Mouse (Mus musculus) embryonic fibroblast, embryonic 13.5 days (primary cell): ENCODE data around the gene Akap5. TPM values are rescaled to one million over a fixed set of nuclear protein-coding genes. Genes with fewer than 3 reads are reported as not detected.

ENCODE experiments used
- H3K27ac ChIP-seq: 2 replicates; pipeline ENCODE4 v1.5.1; 2012; ENCODE audit warnings: low read length, control low read depth, inconsistent platforms; ENCODE audit not compliant: insufficient read depth
- H3K4me1 ChIP-seq: 2 replicates; pipeline ENCODE4 v1.6.1; 2011; ENCODE audit warnings: low read length; ENCODE audit not compliant: control insufficient read depth, insufficient read depth
- H3K4me3 ChIP-seq: 2 replicates; pipeline ENCODE4 v1.5.1; 2011; ENCODE audit warnings: mild to moderate bottlenecking, control low read depth, low read length; ENCODE audit not compliant: insufficient read depth
- CTCF ChIP-seq: IDR thresholded peaks from 2 replicates; pipeline ENCODE4 v1.5.1; 2011; ENCODE audit warnings: mild to moderate bottlenecking, control low read depth, low read length, moderate library complexity, borderline replicate concordance; ENCODE audit not compliant: insufficient read depth
- POLR2A ChIP-seq: IDR thresholded peaks from 2 replicates; pipeline ENCODE4 v1.6.1; 2011; ENCODE audit warnings: low read depth, mild to moderate bottlenecking, control low read depth, low read length, moderate library complexity
- polyA plus RNA-seq: library from polyadenylated mRNA; stranded (reverse); fragments of >200 nt; gene quantifications from 2 replicates; pipeline ENCODE4 v1.2.4, GENCODE M21; 2011; ENCODE audit warnings: low read depth; ENCODE audit not compliant: missing spikeins, insufficient read length

Akap5 gene
- polyA plus RNA-seq, 1 experiment = 0.68 TPM

DNA sequence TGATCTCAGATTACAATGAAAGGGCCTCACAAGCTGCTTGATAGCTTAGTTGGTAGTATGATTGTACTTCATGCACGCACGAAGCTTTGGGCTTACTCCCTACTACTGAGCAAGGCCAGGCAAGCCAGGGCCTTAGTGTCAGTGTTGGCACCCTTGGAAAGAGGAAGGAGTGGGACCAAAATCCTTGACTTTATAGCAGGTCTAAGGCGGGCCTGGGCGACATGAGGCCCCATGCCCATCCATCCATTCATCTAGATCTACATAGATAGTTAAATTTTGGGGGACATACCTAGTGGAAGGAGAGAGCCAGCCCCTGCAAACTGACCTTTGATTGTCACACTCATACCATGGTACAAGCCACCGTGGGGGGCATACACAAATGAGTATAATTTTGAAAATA, 16.3 kb upstream of the Akap5 start:
- H3K4me1 ChIP-seq = peaks cover 5% of the 10 kb centered on the region; the same call in 1 of the 2 replicates
- H3K27ac ChIP-seq = peak overlapping the region; percentile 84
- TF ChIP-seq POLR2A = no peak
- TF ChIP-seq CTCF = no peak
- H3K4me3 ChIP-seq = no peak overlapping the region

DNA sequence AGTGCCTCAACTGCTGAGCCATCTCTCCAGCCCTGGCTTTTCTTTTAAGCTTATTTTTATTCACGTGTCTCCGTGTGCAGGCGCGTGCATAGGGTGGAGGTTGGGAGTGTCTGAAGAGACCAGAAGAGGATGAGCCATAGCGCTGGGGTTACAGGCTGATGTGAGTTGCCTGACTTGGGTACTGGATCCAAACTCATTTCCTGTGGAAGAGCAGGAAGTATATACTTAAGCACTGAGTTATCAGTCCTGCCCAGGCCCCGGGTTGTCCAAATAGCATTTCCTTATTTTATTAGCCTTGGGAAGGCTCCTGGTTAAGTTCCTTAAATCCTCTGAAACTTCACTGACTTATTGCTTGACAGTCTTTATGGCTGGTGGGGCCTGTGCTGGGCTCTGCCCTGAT, 14.7 kb upstream of the Akap5 start:
- H3K27ac ChIP-seq = no peak overlapping the region
- TF ChIP-seq CTCF (no peak), POLR2A (no peak)
- H3K4me3 ChIP-seq = no peak overlapping the region
- H3K4me1 ChIP-seq = peaks cover 5% of the 10 kb centered on the region; the same call in 1 of the 2 replicates

DNA sequence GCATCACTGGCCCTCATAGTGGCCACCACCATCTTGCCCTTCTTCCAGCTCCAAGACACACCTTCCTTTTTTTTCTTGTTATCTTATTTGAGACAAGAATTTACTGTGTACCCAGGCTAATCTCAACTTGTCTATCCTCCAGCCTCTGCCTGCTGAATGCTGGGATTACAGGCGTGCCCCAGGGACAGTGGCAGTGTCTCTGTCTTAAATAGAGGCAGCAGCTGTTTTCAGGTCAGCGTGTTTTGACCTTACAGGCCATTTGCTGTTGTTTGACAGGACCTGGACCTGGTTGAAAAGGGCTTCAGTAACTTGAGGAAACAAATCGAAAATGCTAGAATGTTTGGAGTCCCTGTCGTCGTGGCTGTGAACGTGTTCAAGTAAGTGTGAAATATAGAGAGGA, 14.1 kb upstream of the Akap5 start:
- H3K27ac ChIP-seq = no peak overlapping the region
- TF ChIP-seq POLR2A = no peak
- no peak for TF ChIP-seq CTCF
- H3K4me1 ChIP-seq = peaks cover 5% of the 10 kb centered on the region; the same call in 1 of the 2 replicates
- H3K4me3 ChIP-seq = no peak overlapping the region

DNA sequence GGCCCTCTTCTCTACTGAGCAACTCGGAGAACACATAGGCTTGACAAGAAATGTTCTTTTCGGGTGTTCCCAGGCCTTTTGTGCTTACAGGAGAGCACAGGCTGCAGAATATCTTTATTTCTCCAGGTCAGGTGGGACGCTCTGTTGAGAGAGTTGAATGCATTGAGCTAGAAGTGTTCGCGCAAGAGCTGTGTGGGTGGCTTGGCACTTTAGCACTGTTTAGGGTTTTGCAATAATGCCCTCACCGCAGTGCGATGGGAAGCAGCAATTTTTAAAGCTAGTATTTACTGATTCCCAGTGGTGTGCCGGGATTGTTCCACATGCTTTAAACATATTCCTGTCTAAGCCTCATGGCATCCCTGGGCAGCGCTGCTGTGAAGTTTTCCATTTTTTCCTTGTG, 13.5 kb upstream of the Akap5 start:
- no peak overlapping the region for H3K4me3 ChIP-seq
- H3K4me1 ChIP-seq = peaks cover 5% of the 10 kb centered on the region; the same call in 1 of the 2 replicates
- H3K27ac ChIP-seq = no peak overlapping the region
- no peak for TF ChIP-seq CTCF
- TF ChIP-seq POLR2A = no peak

DNA sequence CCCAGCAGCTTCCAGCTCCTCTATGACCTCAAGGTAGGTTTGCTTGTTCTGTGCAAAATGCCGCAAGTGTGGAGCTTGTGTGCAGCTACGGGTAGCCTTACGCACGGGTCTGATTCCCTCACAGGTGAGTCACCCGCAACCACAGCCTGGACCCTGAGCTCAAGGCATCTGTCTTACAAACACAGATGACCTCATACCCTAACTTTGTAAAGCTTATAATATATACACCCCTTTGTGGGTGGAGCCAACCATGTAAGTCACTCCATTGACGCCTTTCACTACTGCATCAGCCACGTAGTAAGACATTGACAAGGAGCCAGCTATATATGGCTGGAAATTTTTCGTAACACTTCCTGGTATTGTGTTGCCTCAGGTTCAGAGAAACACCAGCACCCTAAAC, 12.7 kb upstream of the Akap5 start:
- H3K4me3 ChIP-seq = no peak overlapping the region
- no peak overlapping the region for H3K27ac ChIP-seq
- peaks cover 2% of the 10 kb centered on the region; the same call in 1 of the 2 replicates for H3K4me1 ChIP-seq
- no peak for TF ChIP-seq POLR2A

DNA sequence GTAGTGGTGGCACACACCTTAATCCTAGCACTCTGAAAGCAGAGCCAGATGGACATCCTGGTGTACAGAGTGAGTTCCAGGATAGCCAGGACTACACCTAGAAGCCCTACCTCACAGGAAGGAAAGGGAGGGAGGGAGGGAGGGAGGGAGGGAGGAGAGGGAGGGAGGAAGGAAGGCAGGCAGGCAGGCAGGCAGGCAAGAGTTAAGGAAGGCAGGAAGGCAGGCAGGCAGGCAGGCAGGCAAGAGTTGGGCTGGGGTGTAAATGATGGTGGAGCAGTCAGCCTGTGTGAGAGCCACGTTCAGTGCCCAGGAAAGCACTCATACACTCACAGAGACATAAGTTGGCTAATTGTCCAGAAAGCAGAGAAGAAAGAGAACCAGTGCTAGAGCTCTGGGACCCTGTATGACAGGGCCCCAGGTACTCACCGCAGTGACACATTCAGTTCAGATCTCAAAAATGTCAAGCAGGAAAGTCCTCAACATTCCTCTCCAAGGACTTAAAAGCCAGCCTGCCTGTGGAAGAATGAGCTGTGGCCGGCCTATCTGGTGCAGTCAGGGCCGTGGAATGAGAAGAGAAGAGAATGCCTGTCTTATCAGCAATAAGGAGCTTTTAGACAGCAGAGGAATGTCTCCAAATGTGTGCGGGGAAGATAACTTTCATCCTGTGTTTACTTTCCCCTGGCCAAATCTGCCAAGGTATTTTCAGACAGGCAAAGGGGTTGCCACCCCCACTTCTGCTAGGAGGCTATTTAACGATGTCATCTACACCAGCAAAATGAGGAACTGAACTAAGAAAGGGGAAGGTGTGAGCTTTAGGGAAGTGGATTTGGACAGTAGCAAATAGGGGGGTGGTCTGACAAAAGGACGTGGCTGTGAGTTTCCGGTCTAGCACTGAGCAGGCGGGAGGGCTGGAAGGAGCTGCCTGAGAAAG, 6.1 kb upstream of the Akap5 start:
- Histone ChIP-seq H3K4me3 (no peak overlapping the region), H3K27ac (peak overlapping the region; percentile 49; the same call in 1 of the 2 replicates), H3K4me1 (peaks cover 6% of the 10 kb centered on the region; the same call in 1 of the 2 replicates)
- no peak for TF ChIP-seq POLR2A
- no peak for TF ChIP-seq CTCF

DNA sequence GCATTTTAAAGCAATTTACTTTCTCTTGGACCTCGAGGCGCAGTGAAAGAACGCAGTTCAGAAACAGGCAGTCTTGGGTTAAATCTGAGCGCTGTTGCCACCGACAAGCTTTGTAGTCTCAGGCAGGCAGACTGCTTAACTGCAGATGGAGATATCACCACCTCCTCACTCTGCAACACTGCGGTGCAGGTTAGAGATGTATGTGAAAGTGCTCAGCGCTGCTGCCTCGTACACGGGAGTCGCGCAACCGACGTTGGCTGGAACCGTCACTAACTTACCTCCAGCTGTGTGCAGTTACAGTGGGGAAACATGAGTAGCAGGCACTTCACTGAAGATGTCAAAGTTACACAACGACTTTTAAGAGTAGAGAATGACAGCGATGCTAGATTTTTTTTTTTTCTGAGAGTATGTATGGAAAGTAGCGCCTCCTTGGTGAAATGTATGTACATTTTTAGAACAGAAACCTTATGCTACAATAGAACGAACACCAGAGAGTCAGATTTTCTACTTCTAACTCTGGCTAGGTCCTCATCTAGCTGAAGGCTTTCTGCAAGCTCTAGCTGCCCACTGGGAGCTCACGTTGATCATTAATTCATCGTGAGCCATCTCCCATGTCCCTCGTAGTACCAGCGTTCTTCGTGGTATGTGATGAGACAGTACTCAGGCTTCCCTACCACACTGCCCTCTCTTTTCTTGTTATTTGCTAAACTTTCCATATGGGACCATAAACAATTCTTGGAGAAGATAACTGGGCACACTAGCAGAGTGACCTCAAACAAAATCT, 1.9 kb downstream of the Akap5 start:
- Histone ChIP-seq H3K4me3 (no peak overlapping the region), H3K4me1 (no peaks in the 10 kb centered on the region), H3K27ac (no peak overlapping the region)
- TF ChIP-seq CTCF = no peak
- no peak for TF ChIP-seq POLR2A

DNA sequence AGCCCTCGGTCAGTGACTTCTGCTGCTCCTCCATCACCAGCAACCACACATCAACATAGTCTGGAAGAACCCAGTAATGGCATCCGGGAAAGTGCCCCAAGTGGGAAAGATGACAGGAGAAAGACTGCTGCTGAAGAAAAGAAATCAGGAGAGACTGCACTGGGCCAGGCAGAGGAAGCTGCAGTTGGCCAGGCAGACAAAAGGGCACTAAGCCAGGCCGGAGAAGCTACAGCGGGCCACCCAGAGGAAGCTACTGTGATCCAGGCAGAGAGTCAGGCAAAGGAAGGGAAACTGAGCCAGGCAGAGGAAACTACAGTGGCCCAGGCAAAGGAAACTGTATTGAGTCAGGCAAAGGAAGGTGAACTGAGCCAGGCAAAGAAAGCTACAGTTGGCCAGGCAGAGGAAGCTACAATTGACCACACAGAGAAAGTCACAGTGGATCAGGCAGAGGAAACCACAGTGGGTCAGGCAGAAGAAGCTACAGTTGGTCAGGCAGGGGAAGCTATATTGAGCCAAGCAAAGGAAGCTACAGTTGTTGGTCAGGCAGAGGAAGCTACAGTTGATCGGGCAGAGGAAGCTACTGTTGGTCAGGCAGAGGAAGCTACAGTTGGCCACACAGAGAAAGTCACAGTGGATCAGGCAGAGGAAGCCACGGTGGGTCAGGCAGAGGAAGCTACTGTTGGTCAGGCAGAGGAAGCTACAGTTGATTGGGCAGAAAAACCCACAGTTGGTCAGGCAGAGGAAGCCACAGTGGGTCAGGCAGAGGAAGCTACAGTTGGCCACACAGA, 4.1 kb downstream of the Akap5 start:
- Histone ChIP-seq H3K27ac (no peak overlapping the region), H3K4me1 (no peaks in the 10 kb centered on the region), H3K4me3 (no peak overlapping the region)
- TF ChIP-seq CTCF = no peak
- no peak for TF ChIP-seq POLR2A

DNA sequence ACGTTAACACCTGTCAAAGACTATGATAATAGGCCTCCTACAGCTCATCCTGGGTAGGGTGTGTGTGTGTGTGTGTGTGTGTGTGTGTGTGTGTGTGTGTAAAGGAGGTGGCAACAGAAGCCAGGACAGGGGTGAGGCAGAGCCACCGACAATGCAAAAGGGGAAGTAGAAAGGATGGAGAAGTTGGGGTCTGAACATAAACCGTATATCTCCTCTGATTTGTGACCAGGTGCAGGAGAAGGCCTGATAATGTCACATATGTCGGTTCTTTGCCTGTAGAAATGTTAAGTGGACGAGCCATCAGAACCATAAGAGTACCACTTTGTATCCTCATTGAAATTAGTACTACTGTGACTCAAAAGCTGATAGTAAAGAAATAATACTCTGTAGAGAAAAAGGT, 9.0 kb downstream of the Akap5 start:
- Histone ChIP-seq H3K4me3 (no peak overlapping the region), H3K27ac (no peak overlapping the region), H3K4me1 (no peaks in the 10 kb centered on the region)
- TF ChIP-seq CTCF (no peak), POLR2A (no peak)

DNA sequence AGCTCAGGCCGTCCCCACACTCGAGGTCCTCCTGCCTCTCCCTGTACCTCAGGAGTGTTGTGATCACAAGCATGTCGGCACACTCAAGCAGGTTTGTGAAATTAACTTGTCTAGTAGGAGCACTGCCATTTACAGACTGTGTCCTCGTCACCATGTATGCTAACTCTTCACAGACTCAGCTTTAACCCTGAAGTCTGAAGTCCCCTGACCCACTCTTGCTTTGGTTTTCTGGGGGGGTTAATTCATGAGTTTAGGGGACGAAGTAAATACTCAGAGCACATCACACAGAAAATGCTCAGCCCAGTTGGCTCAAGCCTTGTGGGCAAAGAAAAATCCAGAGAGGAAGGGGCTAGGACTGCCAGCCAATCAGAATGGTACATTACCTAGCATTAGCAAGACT, 10.9 kb downstream of the Akap5 start:
- Histone ChIP-seq H3K4me3 (no peak overlapping the region), H3K27ac (no peak overlapping the region), H3K4me1 (no peaks in the 10 kb centered on the region)
- no peak for TF ChIP-seq POLR2A
- TF ChIP-seq CTCF = no peak
